Mouse (Mus musculus) heart, embryonic 11.5 days (tissue): ENCODE data around the gene Hhipl1. TPM values are rescaled to one million over a fixed set of nuclear protein-coding genes. Genes with fewer than 3 reads are reported as not detected.

Experiments used
- ATAC-seq: fragments of 200-750 bp; cut with Nextera tagmentation; replicated peaks from 2 replicates; pipeline ENCODE4 v1.8.0; 2017; ENCODE audit warnings: moderate library complexity; ENCODE audit not compliant: insufficient number of reproducible peaks, low FRiP score, low TSS enrichment
- H3K27ac ChIP-seq: fragments of 300-500 bp; sonication (generic); 2 replicates; pipeline ENCODE4 v1.5.1; 2014; ENCODE audit warnings: mild to moderate bottlenecking, low read depth, low read length
- H3K27me3 ChIP-seq: fragments of 300-500 bp; sonication (generic); 2 replicates; pipeline ENCODE4 v1.6.1; 2014; ENCODE audit warnings: mild to moderate bottlenecking, low read length, mixed read lengths; ENCODE audit not compliant: control insufficient read depth, insufficient read depth
- H3K36me3 ChIP-seq: fragments of 300-500 bp; sonication (generic); 2 replicates; pipeline ENCODE4 v1.6.1; 2014; ENCODE audit warnings: mild to moderate bottlenecking, low read length, moderate library complexity, mixed read lengths; ENCODE audit not compliant: control insufficient read depth, insufficient read depth
- H3K4me1 ChIP-seq: fragments of 300-500 bp; sonication (generic); 2 replicates; pipeline ENCODE4 v1.6.1; 2014; ENCODE audit warnings: low read length; ENCODE audit not compliant: control insufficient read depth, insufficient read depth
- H3K4me2 ChIP-seq: fragments of 300-500 bp; sonication (generic); 2 replicates; pipeline ENCODE4 v1.6.1; 2014; ENCODE audit warnings: mild to moderate bottlenecking, moderate library complexity
- H3K4me3 ChIP-seq: fragments of 300-500 bp; sonication (generic); 2 replicates; pipeline ENCODE4 v1.5.1; 2014; ENCODE audit warnings: low read depth, low read length
- H3K9ac ChIP-seq: fragments of 300-500 bp; sonication (generic); 2 replicates; pipeline ENCODE4 v1.6.1; 2014; ENCODE audit warnings: mild to moderate bottlenecking, low read depth, low read length, moderate library complexity
- H3K9me3 ChIP-seq: fragments of 300-500 bp; sonication (generic); replicated peaks from 2 replicates; pipeline ENCODE4 v1.6.1; 2016; ENCODE audit warnings: low read length; ENCODE audit not compliant: control insufficient read depth
- WGBS: fragments of 180-500 bp; shearing (Covaris S2); extraction: QIAGEN DNeasy Blood & Tissue Kit; methylation state at CpG from one replicate; pipeline ENCODE4 v1.1.7; 2014; ENCODE audit not compliant: insufficient replicate concordance; 5-methylcytosine and 5-hydroxymethylcytosine counted together
- polyA plus RNA-seq: library from polyadenylated mRNA; unstranded; fragments of >200 nt; fragmentation: Nextera tagmentation; extraction: Ambion mirVana; gene quantifications from 2 replicates; pipeline ENCODE4 v1.2.1, GENCODE M21; 2014

The Hhipl1 gene
- polyA plus RNA-seq, 1 experiment from 2014 or later, result 0.29 TPM

DNA sequence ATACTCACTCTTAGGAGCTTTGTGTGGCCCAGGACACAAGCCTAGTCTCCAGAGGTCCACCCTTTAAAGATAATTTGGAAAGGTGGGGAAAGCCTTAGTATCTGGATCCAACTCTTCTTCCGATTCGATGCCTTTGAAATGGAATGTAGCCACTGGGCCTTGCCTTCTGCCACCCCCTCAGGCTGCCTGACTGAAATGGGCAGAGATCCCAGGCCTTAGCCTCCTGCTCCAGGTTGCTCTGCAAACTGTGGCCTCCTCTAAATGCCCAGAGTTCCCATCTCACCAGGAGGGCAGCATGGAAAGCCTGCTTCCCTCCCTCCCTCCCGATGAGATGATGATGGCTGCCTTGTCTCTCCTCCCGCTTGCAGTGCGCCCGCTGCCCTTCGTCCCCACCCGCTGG, 19.1 kb upstream of the Hhipl1 start:
- H3K27me3 ChIP-seq, result no peaks in the 10 kb centered on the region
- no peak overlapping the region for H3K4me2 ChIP-seq
- H3K4me1 ChIP-seq, result peaks cover 13% of the 10 kb centered on the region; the same call in 1 of the 2 replicates
- ATAC-seq, result no peak
- H3K27ac ChIP-seq, result no peak overlapping the region
- no peaks in the 10 kb centered on the region for H3K36me3 ChIP-seq
- WGBS, result 87% methylated on average over 8 of the region's 8 CpGs
- H3K4me3 ChIP-seq, result no peak overlapping the region
- no peaks in the 10 kb centered on the region for H3K9me3 ChIP-seq
- H3K9ac ChIP-seq, result no peak overlapping the region

DNA sequence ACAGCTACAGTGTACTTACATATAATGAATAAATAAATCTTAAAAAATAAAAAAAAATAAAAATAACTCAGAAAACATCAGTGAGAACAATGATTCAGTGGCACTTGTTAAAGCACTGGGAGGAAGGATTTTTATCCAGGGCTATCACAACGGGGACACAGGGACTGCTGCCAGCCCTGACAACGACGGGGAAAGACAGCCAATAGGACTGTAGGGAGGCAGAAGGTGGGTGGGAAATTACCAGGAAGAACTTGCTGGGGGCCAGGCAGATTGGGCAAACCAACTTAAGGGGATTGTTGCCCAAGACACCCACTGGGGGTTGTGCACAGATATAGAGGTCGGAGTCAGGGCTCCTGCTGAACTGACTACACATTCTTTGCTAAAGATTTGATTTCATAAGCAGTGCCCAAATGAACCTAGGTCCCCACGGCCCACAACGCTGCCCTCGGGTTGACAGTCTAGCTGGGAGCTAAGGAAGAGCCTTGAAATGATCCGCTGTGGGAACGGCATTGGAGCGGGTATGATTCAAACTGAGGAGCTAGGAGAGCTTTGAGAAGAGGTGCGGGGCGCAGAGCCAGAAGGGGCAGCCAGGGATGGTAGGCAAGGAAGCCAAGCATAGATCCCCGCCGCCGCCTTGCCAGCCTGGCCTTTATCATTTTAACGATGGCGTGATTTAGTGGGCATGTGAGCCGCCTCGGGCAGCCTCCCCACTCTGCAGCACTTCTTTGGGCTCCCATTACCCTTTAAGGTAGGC, 17.8 kb upstream of the Hhipl1 start:
- WGBS, result 80% methylated on average over 19 of the region's 19 CpGs

DNA sequence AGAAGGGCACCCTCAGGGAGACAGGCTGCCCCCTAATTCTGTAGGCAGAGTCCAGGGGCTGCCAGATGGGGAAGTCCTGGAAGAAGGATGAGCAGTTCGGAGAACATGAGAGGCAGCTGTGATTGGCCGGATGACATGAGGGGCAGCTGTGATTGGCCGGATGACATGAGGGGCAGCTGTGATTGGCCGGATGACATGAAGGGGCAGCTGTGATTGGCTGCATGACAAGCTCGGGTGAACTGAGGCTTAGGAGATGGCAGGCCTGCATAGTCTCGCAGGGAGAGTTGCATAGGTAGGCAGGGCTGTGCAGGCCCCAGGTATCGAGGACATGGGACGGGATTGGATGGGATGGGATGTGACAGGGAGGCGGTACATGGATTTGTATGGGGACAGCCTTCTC, 13.7 kb upstream of the Hhipl1 start:
- 0 out of 2 replicates have a peak, but pooled peaks cover 5% of the 10 kb centered on the region for H3K4me1 ChIP-seq
- no peak overlapping the region for H3K4me3 ChIP-seq
- H3K9ac ChIP-seq, result no peak overlapping the region
- no peak overlapping the region for H3K27ac ChIP-seq
- ATAC-seq, result 0 out of 2 replicates have a peak, but pooled peaks have one; percentile 50
- H3K27me3 ChIP-seq, result no peaks in the 10 kb centered on the region
- H3K36me3 ChIP-seq, result no peaks in the 10 kb centered on the region
- H3K9me3 ChIP-seq, result no peaks in the 10 kb centered on the region
- WGBS, result 15% methylated on average over 9 of the region's 9 CpGs
- H3K4me2 ChIP-seq, result peak overlapping the region; percentile 40; the same call in 1 of the 2 replicates

More for the DNA sequence above, 17.8 kb upstream of the Hhipl1 start:
- Histone ChIP-seq H3K4me3 (no peak overlapping the region), H3K9me3 (no peaks in the 10 kb centered on the region), H3K9ac (no peak overlapping the region), H3K36me3 (no peaks in the 10 kb centered on the region), H3K27ac (no peak overlapping the region), H3K27me3 (no peaks in the 10 kb centered on the region), H3K4me1 (peaks cover 18% of the 10 kb centered on the region; the same call in 1 of the 2 replicates), H3K4me2 (no peak overlapping the region)
- no peak for ATAC-seq

DNA sequence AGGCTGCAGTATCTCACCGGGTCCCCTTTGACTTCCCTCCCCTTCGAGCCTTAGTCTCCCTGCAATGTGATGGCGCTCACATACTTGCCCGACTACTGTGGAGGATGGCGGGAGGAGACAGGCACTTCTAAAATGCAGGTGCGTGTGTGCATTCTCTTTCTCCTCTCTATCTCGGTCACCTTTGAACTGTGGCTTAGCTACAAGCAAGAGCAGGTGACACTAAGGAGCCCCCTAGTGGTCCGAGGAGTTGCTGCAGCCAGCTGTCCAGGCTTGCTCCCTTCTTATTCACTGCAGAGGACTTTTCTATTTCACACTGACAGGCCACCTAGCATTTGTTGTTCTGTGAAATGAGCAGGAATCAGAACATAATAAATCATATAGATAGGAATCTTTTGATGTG, 13.1 kb upstream of the Hhipl1 start:
- Histone ChIP-seq H3K9me3 (no peaks in the 10 kb centered on the region), H3K36me3 (no peaks in the 10 kb centered on the region), H3K27me3 (no peaks in the 10 kb centered on the region), H3K4me1 (0 out of 2 replicates have a peak, but pooled peaks cover 5% of the 10 kb centered on the region), H3K4me3 (no peak overlapping the region), H3K27ac (no peak overlapping the region), H3K4me2 (peak overlapping the region; percentile 40), H3K9ac (no peak overlapping the region)
- no peak for ATAC-seq
- 7% methylated on average over 8 of the region's 8 CpGs for WGBS

DNA sequence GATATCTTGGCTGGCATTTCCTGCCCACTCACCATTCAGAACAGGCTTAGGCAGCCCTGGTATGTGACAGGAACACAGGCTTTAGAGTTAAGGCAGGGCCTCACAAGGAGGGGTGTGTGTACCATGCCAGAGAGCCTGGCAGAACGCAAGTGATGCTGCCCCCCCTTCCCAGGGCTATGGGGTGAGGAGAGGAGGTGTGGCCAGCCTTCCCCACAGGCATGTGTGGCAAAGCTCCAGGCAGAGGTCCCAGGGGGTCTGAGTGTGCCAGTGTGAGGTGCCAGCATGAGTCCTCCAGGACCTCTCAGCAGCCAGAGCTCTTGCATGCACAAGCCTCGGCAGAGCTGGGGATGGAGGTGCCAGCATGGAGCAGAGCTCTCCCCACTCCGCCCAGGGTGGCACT, 11.4 kb upstream of the Hhipl1 start:
- Histone ChIP-seq H3K9me3 (no peaks in the 10 kb centered on the region), H3K27ac (no peak overlapping the region), H3K4me1 (0 out of 2 replicates have a peak, but pooled peaks cover 5% of the 10 kb centered on the region), H3K36me3 (no peaks in the 10 kb centered on the region), H3K9ac (no peak overlapping the region), H3K27me3 (no peaks in the 10 kb centered on the region), H3K4me2 (no peak overlapping the region), H3K4me3 (no peak overlapping the region)
- ATAC-seq, result no peak
- 56% methylated on average over 3 of the region's 3 CpGs for WGBS

DNA sequence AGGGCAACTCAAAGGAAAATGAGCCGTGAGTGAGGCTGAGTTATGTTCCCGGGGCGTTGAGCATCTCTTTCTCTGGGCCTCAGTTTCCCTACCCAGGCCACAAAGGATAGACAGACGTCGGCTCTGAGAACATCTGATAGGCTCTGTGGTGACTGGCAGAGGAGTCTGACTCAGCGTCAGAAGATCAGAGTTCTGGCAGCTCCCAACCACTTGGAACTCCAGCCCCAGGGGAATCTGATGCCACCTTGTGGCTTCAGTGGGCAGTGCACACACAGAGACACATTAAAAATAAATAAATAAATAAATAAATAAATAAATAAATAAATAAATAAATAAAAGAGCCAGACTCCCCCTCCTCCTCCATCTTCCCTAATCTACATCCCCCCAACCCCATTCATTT, 9.0 kb upstream of the Hhipl1 start:
- Histone ChIP-seq H3K27me3 (no peaks in the 10 kb centered on the region), H3K4me2 (no peak overlapping the region), H3K9me3 (no peaks in the 10 kb centered on the region), H3K36me3 (no peaks in the 10 kb centered on the region), H3K4me3 (no peak overlapping the region), H3K9ac (no peak overlapping the region), H3K4me1 (0 out of 2 replicates have a peak, but pooled peaks cover 5% of the 10 kb centered on the region), H3K27ac (no peak overlapping the region)
- ATAC-seq, result no peak
- 78% methylated on average over 6 of the region's 6 CpGs for WGBS

DNA sequence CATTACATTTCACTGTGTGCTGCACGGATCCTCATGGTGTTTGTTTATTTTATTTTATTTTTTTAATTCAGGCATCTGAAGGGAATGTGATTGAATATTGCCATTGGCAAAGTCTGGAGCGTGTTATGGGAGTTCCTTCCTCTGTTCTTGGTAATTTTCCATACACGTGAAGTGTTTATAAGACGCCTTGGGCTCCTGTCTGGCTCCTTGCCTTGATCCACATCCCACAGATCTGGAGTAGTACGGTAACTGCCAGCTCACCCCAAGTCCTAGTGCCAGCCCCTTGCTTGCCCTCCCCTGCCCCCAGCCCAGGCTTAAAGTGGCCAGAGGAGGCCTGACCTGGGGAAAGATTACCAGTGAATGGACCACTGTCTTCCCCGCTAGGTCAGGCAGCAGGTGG, 5.1 kb upstream of the Hhipl1 start:
- Histone ChIP-seq H3K36me3 (no peaks in the 10 kb centered on the region), H3K4me1 (peaks cover 5% of the 10 kb centered on the region), H3K4me2 (no peak overlapping the region), H3K4me3 (no peak overlapping the region), H3K27ac (no peak overlapping the region), H3K27me3 (peaks cover 14% of the 10 kb centered on the region), H3K9ac (no peak overlapping the region), H3K9me3 (no peaks in the 10 kb centered on the region)
- WGBS, result 73% methylated on average over 6 of the region's 6 CpGs
- ATAC-seq, result no peak

DNA sequence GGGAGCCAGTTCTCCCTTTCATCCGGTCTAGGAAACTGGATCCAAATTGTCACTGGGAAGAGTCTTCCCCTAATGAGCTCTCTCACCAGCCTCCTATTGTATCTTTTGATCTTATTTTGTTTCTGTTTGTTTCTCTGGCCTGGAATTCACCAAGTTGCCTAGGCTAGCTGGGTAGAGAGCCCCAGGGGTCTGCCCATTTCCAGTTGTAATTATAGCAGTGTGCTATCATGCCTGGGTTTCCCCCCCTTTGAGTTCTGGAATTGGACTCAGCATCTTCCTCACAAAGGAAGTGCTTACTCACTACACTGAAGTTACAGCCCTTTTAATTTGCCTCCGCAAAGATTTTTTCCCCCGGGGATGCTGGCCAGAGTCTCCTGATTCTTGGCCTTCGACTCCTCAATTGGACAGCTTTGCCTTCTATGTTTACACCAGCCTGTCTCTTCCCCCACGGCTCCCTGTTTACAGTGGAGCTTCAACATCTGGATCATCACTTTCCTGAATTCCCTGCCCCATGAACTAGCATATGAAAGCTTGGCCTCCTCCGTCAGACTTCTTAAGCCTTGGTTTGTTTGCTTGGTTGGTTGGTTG, 2.2 kb upstream of the Hhipl1 start:
- no peak for ATAC-seq
- H3K27me3 ChIP-seq, result peaks cover 30% of the 10 kb centered on the region

More for the DNA sequence above, 2.2 kb upstream of the Hhipl1 start:
- Histone ChIP-seq H3K4me3 (no peak overlapping the region), H3K36me3 (no peaks in the 10 kb centered on the region), H3K9ac (no peak overlapping the region), H3K4me2 (no peak overlapping the region), H3K27ac (no peak overlapping the region), H3K9me3 (no peaks in the 10 kb centered on the region), H3K4me1 (peaks cover 6% of the 10 kb centered on the region)
- 56% methylated on average over 6 of the region's 6 CpGs for WGBS
